Mouse (Mus musculus) heart, postnatal 10 days (tissue): ENCODE data around the gene Skint9. TPM values are rescaled to one million over a fixed set of nuclear protein-coding genes. Genes with fewer than 3 reads are reported as not detected.
"Not testable (repeated sequence)": the region's sequence is repeated elsewhere in the genome, so short reads cannot be mapped to it uniquely, and the experiment has no call there.

Experiments
- DNase-seq, 2 experiments: peaks; one replicate each; pipeline ENCODE4 v3.0.0; 2021
- intact Hi-C: fragments of 180-260 bp; cut with DNase I; formaldehyde crosslinking; loops from one replicate; pipeline ENCODE4 v1.15.1; 2025
- total RNA-seq, 2 experiments: library from RNA; stranded (reverse); gene quantifications; 2 replicates each; pipeline ENCODE4 v1.2.3; 2021

Skint9 gene
- not detected for total RNA-seq

DNA sequence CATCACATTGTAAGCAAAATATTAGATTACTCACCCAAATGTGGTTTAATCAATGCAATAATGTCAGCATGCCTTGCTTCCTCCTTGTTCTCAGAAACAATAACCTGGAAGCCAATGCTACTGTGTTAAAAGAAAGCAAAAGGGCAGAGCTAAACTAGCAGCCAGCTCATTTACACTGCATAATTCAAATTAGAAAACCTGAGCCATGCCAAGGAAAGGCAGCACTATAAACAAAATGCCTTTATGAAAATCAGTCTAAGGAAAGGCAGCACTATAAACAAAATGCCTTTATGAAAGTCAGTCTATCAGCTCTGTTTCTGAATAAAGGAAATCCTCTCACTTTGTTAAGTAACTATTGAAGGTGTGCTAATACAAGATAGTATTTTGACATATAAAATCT, at the start of gene Skint9:
Skint9 (minus strand) TSS at position 101 of the 400 bp plus-strand sequence.
- no peak for DNase-seq
- intact Hi-C loops: no loop called here

DNA sequence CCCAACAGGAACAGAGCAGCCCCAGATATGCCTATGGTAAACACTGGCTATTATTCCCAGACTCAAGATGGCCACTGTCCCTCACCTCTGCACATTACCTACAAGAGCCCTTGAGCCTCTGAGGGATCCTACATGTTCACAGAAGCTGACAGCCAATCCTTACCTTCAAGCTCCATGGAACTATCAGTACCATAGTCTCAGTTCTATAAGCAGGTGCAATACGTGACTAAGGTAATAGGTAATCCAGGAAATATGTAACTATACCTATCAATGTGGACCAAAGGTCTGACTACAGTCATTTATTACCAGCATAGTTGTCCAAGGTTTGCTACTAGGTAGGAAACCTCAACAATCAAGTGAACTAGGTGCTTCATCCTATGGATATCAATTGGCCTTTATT, 1.1 kb downstream of the Skint9 start:
- intact Hi-C loops: no loop called here

DNA sequence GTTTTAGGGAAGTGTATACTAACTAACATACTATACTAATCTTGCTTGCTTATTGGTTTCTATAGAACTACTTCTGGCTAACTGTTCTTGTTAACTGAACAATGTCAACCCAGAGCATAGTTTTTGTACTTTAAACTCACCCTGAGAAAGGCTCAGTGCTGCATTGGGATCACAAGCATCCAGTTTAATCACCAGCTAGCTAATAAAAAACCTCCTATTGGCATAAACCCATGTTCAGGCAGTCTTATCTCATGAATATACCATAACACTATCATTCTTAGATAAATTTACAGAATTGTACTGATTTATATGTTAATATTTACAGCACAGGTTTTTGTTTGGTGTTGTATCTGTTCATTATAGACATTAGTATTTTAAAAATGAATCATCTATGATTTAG, 1.6 kb downstream of the Skint9 start:
- DNase-seq: no peak
- intact Hi-C loops: no loop called here

More for the DNA sequence above, 1.1 kb downstream of the Skint9 start:
- DNase-seq: no peak

DNA sequence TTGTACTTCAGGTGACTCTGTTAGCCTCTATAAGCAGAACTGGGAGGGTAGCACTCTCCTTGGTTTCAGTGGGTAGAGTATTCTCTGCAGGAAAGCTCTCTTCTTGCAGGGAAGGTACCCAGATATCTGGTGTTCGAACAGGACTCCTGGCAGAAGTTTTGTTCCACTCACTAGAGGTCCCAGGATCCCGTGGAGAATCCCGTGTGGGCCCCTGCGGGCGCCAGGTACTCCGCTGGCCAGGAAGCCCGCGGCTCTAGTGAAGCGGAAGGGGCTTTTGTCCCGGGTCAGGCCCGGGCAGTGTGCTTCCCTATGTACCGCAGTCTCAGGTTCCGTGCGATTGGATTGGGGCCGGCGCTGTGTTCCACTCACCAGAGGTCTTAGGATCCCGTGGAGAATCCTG, 84.7 kb downstream of the Skint9 start:
- intact Hi-C loops: not testable (repeated sequence)

More for the DNA sequence above, 84.7 kb downstream of the Skint9 start:
- DNase-seq: not testable (repeated sequence)

Other genes with a start within 250 kb of the Skint9 start
- gene Skint3, start 201.7 kb downstream of the Skint9 start, total RNA-seq: under 1 TPM in 1 of 2 experiments, not detected in 1; 0.10 TPM
- not detected for gene Skint2, start 123.2 kb upstream of the Skint9 start, total RNA-seq